Comparison of ENCODE assay signal across 20 mouse cellular contexts in the genomic region with DNA sequence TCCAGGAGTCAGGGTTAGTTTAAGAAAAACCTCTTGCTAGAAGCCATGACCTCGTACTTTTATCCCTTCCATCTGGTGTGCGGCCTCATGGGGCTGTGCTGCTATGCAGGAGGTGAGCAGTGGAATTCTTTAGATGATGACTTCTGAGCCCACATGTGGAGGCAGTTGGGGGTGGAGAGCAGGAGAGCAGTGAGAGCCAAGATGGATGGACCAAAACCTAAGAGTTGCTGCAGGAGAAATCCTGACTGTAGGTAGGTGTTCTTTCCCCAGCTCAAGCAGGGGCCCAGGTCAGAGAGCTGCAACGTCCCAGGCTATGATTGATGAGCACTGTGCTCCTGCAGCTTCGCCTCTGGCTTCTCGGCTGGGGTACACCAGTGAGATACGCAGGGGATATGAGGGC. TPM values are rescaled to one million over a fixed set of nuclear protein-coding genes. Genes with fewer than 3 reads are reported as not detected.
DNase-seq lines count a peak whose midpoint lies in the region; ATAC-seq lines count a peak whose summit lies in the region.
"Had no signal": no experiment of that assay in that cellular context is flagged by ENCODE, and none has a peak within 500 bp of the region (broad histone marks: within the 10 kb centered on the region; RNA-seq: fewer than 3 reads in every experiment).

No protein-coding gene starts in this region.

- H3K4me3 ChIP-seq in intestine, embryonic 14.5 days (ENCODE audit: low read depth, low read length): no peak overlapping the region
- H3K4me3 ChIP-seq in intestine, embryonic 15.5 days (replicated peaks): no peak overlapping the region
- H3K4me3 ChIP-seq in limb, embryonic 13.5 days: no peak overlapping the region
- H3K4me3 ChIP-seq: embryonic facial prominence, embryonic 15.5 days; heart, embryonic 12.5 days; hindbrain, embryonic 13.5 days; megakaryocyte, embryonic 14.5 days had no signal

- no peaks in the 10 kb centered on the region for H3K9me3 ChIP-seq in intestine, embryonic 14.5 days (ENCODE audit: control insufficient read depth, low read length)
- no peaks in the 10 kb centered on the region for H3K9me3 ChIP-seq in intestine, embryonic 15.5 days
- H3K9me3 ChIP-seq in limb, embryonic 13.5 days: no peaks in the 10 kb centered on the region
- H3K9me3 ChIP-seq: embryonic facial prominence, embryonic 15.5 days; hindbrain, embryonic 13.5 days; megakaryocyte, embryonic 14.5 days had no signal

- peaks cover 17% of the 10 kb centered on the region for H3K36me3 ChIP-seq in intestine, embryonic 14.5 days (ENCODE audit: control insufficient read depth, insufficient read depth, low read length)
- peaks cover 1% of the 10 kb centered on the region; the same call in 1 of the 2 replicates for H3K36me3 ChIP-seq in intestine, embryonic 15.5 days
- H3K36me3 ChIP-seq in limb, embryonic 13.5 days: peaks cover 28% of the 10 kb centered on the region

- H3K27me3 ChIP-seq in intestine, embryonic 14.5 days (replicated peaks; ENCODE audit: control insufficient read depth, insufficient read depth, low read length): no peaks in the 10 kb centered on the region
- no peaks in the 10 kb centered on the region for H3K27me3 ChIP-seq in intestine, embryonic 15.5 days (replicated peaks)
- H3K27me3 ChIP-seq in limb, embryonic 13.5 days: no peaks in the 10 kb centered on the region
- H3K27me3 ChIP-seq: embryonic facial prominence, embryonic 15.5 days; heart, embryonic 12.5 days; hindbrain, embryonic 13.5 days; megakaryocyte, embryonic 14.5 days had no signal

- H3K27ac ChIP-seq in intestine, embryonic 14.5 days (ENCODE audit: low read depth): 0 out of 2 replicates have a peak overlapping the region, but pooled peaks have one; percentile 18
- H3K27ac ChIP-seq in intestine, embryonic 15.5 days: no peak overlapping the region
- H3K27ac ChIP-seq in limb, embryonic 13.5 days: peak overlapping the region; percentile 33; the same call in 1 of the 2 replicates
- H3K27ac ChIP-seq: embryonic facial prominence, embryonic 15.5 days; hindbrain, embryonic 13.5 days had no signal

- H3K9ac ChIP-seq in intestine, embryonic 14.5 days (ENCODE audit: low read length): no peak overlapping the region
- H3K9ac ChIP-seq in intestine, embryonic 15.5 days: no peak overlapping the region
- no peak overlapping the region for H3K9ac ChIP-seq in limb, embryonic 13.5 days
- H3K9ac ChIP-seq: embryonic facial prominence, embryonic 15.5 days; heart, embryonic 12.5 days; hindbrain, embryonic 13.5 days had no signal

- peaks cover 27% of the 10 kb centered on the region for H3K4me1 ChIP-seq in intestine, embryonic 14.5 days (replicated peaks; ENCODE audit: control insufficient read depth, insufficient read depth, low read length)
- peaks cover 10% of the 10 kb centered on the region; the same call in 1 of the 2 replicates for H3K4me1 ChIP-seq in intestine, embryonic 15.5 days (replicated peaks)
- H3K4me1 ChIP-seq in limb, embryonic 13.5 days: peaks cover 46% of the 10 kb centered on the region

- ATAC-seq in intestine, embryonic 14.5 days (replicated peaks; ENCODE audit: low FRiP score, low TSS enrichment, low read depth): no peak
- no peak for ATAC-seq in intestine, embryonic 15.5 days
- peak; percentile 63 for ATAC-seq in limb, embryonic 13.5 days (ENCODE audit: low FRiP score, low read depth)
- no peak for ATAC-seq in erythroblast, adult 5-6 weeks (replicated peaks; ENCODE audit: low FRiP score, poor library complexity, severe bottlenecking)
- ATAC-seq: midbrain, embryonic 16.5 days had no signal

- no peak overlapping the region for H3K4me2 ChIP-seq in intestine, embryonic 14.5 days (ENCODE audit: low read length)
- H3K4me2 ChIP-seq in intestine, embryonic 15.5 days (replicated peaks): no peak overlapping the region
- H3K4me2 ChIP-seq in limb, embryonic 13.5 days (replicated peaks): no peak overlapping the region
- H3K4me2 ChIP-seq: embryonic facial prominence, embryonic 15.5 days; heart, embryonic 12.5 days; hindbrain, embryonic 13.5 days; liver, embryonic 11.5 days had no signal

- DNase-seq in intestine, embryonic 14.5 days (ENCODE audit: low spot score): no peak
- DNase-seq in NIH3T3 (ENCODE audit: low read depth): peak; percentile 42
- peak; percentile 35 for DNase-seq in embryo, embryonic 9.5 days (ENCODE audit: extremely low spot score)
- DNase-seq in layer of hippocampus, adult 9-10 months (ENCODE audit: low spot score): no peak
- no peak for DNase-seq in testis, postnatal 14 days (ENCODE audit: low spot score)
- DNase-seq: B cell, adult 2 months; cerebellum, adult 9-10 months; heart, postnatal 14 days; kidney, adult 2 months; lung, adult 2 months; thymus, postnatal 25 days had no signal

- 25% methylated on average over 6 of the region's 6 CpGs for whole genome bisulfite sequencing in intestine, embryonic 14.5 days
- 37% methylated on average over 6 of the region's 6 CpGs for WGBS in intestine, embryonic 15.5 days
- WGBS in limb, embryonic 13.5 days: 23% methylated on average over 6 of the region's 6 CpGs

RNA-seq across cellular contexts. Expression of a gene that starts 21.0 kb away (rescaled TPM):
- 1.9 and 2.8 TPM in 2 replicates for polyA plus RNA-seq in intestine, embryonic 14.5 days (2014; fragmentation: Nextera tagmentation; extraction: Ambion mirVana)
- polyA plus RNA-seq in intestine, embryonic 15.5 days (2015; fragmentation: Nextera tagmentation; extraction: Ambion mirVana): 1.8 TPM in 2 replicates
- polyA plus RNA-seq in limb, embryonic 13.5 days (2015; fragmentation: Nextera tagmentation; extraction: Ambion mirVana): 1.2 and 1.3 TPM in 2 replicates
- not detected in 2 replicates for total RNA-seq in erythroblast, adult 5-6 weeks (2015; ENCODE audit: low replicate concordance)
- not detected in 2 replicates for total RNA-seq in erythroblast, adult 5-6 weeks (2017; ENCODE audit: low replicate concordance)

Comparison
In these comparisons a context has a peak if more than half of its experiments do, and no peak if none do; other contexts are left out.
1. DNase-seq: peak in NIH3T3 (single experiment) and embryo, embryonic 9.5 days (single experiment); none in intestine, embryonic 14.5 days (single experiment), layer of hippocampus, adult 9-10 months (single experiment) and testis, postnatal 14 days (single experiment).